Mouse (Mus musculus) midbrain, embryonic 14.5 days (tissue): ENCODE data around the gene Csdc2. TPM values are rescaled to one million over a fixed set of nuclear protein-coding genes. Genes with fewer than 3 reads are reported as not detected.

Experiments used
- ATAC-seq: fragments of 200-750 bp; cut with Nextera tagmentation; 2 replicates; pipeline ENCODE4 v1.8.0; 2017; ENCODE audit warnings: moderate number of reproducible peaks, moderate library complexity; ENCODE audit not compliant: low FRiP score, low TSS enrichment
- DNase-seq: peaks from one replicate; pipeline ENCODE4 v3.0.0-alpha.2; 2015
- H3K27ac ChIP-seq: fragments of 300-500 bp; sonication (generic); replicated peaks from 2 replicates; pipeline ENCODE4 v1.5.1; 2014; ENCODE audit warnings: mild to moderate bottlenecking, low read depth, low read length, moderate library complexity
- H3K27me3 ChIP-seq: fragments of 300-500 bp; sonication (generic); 2 replicates; pipeline ENCODE4 v1.6.1; 2014; ENCODE audit warnings: low read length, control low read depth, mixed read lengths; ENCODE audit not compliant: control insufficient read depth, insufficient read depth
- H3K36me3 ChIP-seq: fragments of 300-500 bp; sonication (generic); 2 replicates; pipeline ENCODE4 v1.6.1; 2014; ENCODE audit warnings: low read length, control low read depth; ENCODE audit not compliant: control insufficient read depth, insufficient read depth
- H3K4me1 ChIP-seq: fragments of 300-500 bp; sonication (generic); 2 replicates; pipeline ENCODE4 v1.6.1; 2014; ENCODE audit warnings: mild to moderate bottlenecking, antibody characterized with exemption, low read length, control low read depth; ENCODE audit not compliant: control insufficient read depth, insufficient read depth
- H3K4me2 ChIP-seq: fragments of 300-500 bp; sonication (generic); 2 replicates; pipeline ENCODE4 v1.6.1; 2014; ENCODE audit warnings: mild to moderate bottlenecking, low read length, moderate library complexity
- H3K4me3 ChIP-seq: fragments of 300-500 bp; sonication (generic); replicated peaks from 2 replicates; pipeline ENCODE4 v1.5.1; 2014; ENCODE audit warnings: low read depth, low read length
- H3K9ac ChIP-seq: fragments of 300-500 bp; sonication (generic); replicated peaks from 2 replicates; pipeline ENCODE4 v1.6.1; 2014; ENCODE audit warnings: mild to moderate bottlenecking, low read length, moderate library complexity
- H3K9me3 ChIP-seq: fragments of 300-500 bp; sonication (generic); 2 replicates; pipeline ENCODE4 v1.6.1; 2016; ENCODE audit warnings: low read length, control low read depth, mixed read lengths; ENCODE audit not compliant: control insufficient read depth
- WGBS: fragments of 180-500 bp; shearing (Covaris S2); extraction: QIAGEN DNeasy Blood & Tissue Kit; methylation state at CpG from one replicate; pipeline ENCODE4 v1.1.7; 2014; 5-methylcytosine and 5-hydroxymethylcytosine counted together
- polyA plus RNA-seq: library from polyadenylated mRNA; unstranded; fragments of >200 nt; fragmentation: Nextera tagmentation; extraction: Ambion mirVana; gene quantifications from 2 replicates; pipeline ENCODE4 v1.2.1, GENCODE M21; 2014

Gene Csdc2
- polyA plus RNA-seq, 1 experiment from 2014 or later, result 167 TPM

DNA sequence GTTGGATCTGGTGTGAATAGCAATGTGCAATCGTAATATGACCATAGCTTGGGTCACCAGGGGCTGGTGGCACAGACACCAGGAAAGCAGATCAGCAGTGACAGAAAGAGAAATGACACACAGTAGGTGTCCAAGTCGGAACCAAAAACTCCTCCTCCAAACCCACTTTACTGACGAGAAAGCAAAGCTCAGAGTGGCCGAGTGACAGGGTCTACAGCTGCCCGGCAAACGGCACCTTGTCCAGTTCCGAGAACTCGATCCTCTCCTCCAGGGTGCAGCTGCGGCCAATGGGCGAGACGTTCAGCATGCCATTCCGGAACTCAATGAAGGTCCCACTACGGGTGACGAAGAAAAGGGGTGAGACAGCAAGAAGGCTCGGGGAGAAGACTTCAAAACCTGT, 18.9 kb downstream of the Csdc2 start:
- no peak overlapping the region for H3K4me3 ChIP-seq
- peaks cover 39% of the 10 kb centered on the region for H3K36me3 ChIP-seq
- H3K27me3 ChIP-seq, result no peaks in the 10 kb centered on the region
- 93% methylated on average over 15 of the region's 15 CpGs for WGBS
- no peak for DNase-seq
- H3K9ac ChIP-seq, result no peak overlapping the region
- no peaks in the 10 kb centered on the region for H3K4me1 ChIP-seq
- no peaks in the 10 kb centered on the region for H3K9me3 ChIP-seq
- no peak overlapping the region for H3K27ac ChIP-seq
- H3K4me2 ChIP-seq, result no peak overlapping the region
- ATAC-seq, result no peak

GRCm38 (mm10) chr15:81956457-81956856, 19.9 kb downstream of the Csdc2 start:
- no peak for ATAC-seq
- no peak overlapping the region for H3K4me3 ChIP-seq
- peak; percentile 51 for DNase-seq

GRCm38 (mm10) chr15:81957598-81957997, 21.0 kb downstream of the Csdc2 start:
- DNase-seq, result no peak

More at GRCm38 (mm10) chr15:81956457-81956856, 19.9 kb downstream of the Csdc2 start:
- no peak overlapping the region for H3K9ac ChIP-seq
- H3K27ac ChIP-seq, result no peak overlapping the region
- H3K27me3 ChIP-seq, result no peaks in the 10 kb centered on the region
- H3K36me3 ChIP-seq, result peaks cover 31% of the 10 kb centered on the region
- 53% methylated on average over 8 of the region's 8 CpGs for WGBS
- no peaks in the 10 kb centered on the region for H3K9me3 ChIP-seq
- H3K4me1 ChIP-seq, result no peaks in the 10 kb centered on the region
- H3K4me2 ChIP-seq, result no peak overlapping the region

DNA sequence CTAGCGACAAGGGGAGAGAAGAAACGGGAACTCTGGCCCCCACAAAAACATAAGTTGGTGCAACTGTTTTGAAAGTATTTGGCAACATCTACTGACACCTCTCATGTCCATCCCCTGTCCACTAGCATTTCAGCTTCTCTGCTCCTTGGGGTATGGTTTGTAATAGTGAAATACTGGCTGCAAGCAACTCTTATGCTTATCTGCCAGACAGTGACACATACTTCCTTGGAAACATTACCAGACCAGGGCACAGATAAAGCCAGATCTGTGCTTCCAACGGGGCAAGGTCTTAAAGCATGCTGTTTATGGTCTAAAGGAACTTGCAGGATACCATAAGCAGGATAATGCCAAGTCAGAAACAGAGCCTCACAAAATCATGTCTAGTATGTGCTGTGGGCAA, 22.3 kb downstream of the Csdc2 start:
- no peak overlapping the region for H3K4me2 ChIP-seq
- H3K9ac ChIP-seq, result no peak overlapping the region
- H3K9me3 ChIP-seq, result no peaks in the 10 kb centered on the region
- ATAC-seq (no peak), DNase-seq (no peak)
- no peak overlapping the region for H3K27ac ChIP-seq
- no peaks in the 10 kb centered on the region for H3K4me1 ChIP-seq
- H3K4me3 ChIP-seq, result no peak overlapping the region
- WGBS, result 93% methylated on average over 3 of the region's 3 CpGs
- no peaks in the 10 kb centered on the region for H3K27me3 ChIP-seq
- peaks cover 15% of the 10 kb centered on the region for H3K36me3 ChIP-seq

More at GRCm38 (mm10) chr15:81957598-81957997, 21.0 kb downstream of the Csdc2 start:
- no peaks in the 10 kb centered on the region for H3K9me3 ChIP-seq
- no peak overlapping the region for H3K4me2 ChIP-seq
- peaks cover 21% of the 10 kb centered on the region for H3K36me3 ChIP-seq
- H3K27ac ChIP-seq, result no peak overlapping the region
- no peaks in the 10 kb centered on the region for H3K27me3 ChIP-seq
- no peak overlapping the region for H3K4me3 ChIP-seq
- ATAC-seq, result no peak
- WGBS, result 90% methylated on average over 11 of the region's 11 CpGs
- H3K9ac ChIP-seq, result no peak overlapping the region
- H3K4me1 ChIP-seq, result no peaks in the 10 kb centered on the region

- peaks cover 2% of the 10 kb centered on the region for H3K36me3 ChIP-seq
- no peaks in the 10 kb centered on the region for H3K4me1 ChIP-seq
- under 1% methylated on average over 76 of the region's 77 CpGs for WGBS
These were observed 23.9 kb downstream of the Csdc2 start, which contains the start of gene Pmm1 for GRCm38 (mm10) chr15:81960171-81961077. Gene Pmm1 (minus strand): TSS chr15:81960930.

GRCm38 (mm10) chr15:81961078-81961451, 24.5 kb downstream of the Csdc2 start:
- H3K4me3 ChIP-seq, result peak overlapping the region; percentile 59
- no peak overlapping the region for H3K27ac ChIP-seq
- DNase-seq, result no peak
- no peaks in the 10 kb centered on the region for H3K9me3 ChIP-seq
- peak overlapping the region; percentile 95 for H3K4me2 ChIP-seq
- H3K36me3 ChIP-seq, result no peaks in the 10 kb centered on the region
- H3K9ac ChIP-seq, result peak overlapping the region; percentile 70
- WGBS, result 2% methylated on average over 8 of the region's 8 CpGs
- H3K4me1 ChIP-seq, result no peaks in the 10 kb centered on the region
- no peaks in the 10 kb centered on the region for H3K27me3 ChIP-seq
- ATAC-seq, result no peak; the same call in 1 of the 2 replicates

More at GRCm38 (mm10) chr15:81960171-81961077, 23.9 kb downstream of the Csdc2 start, which contains the start of gene Pmm1:
- peak within 1 kb of the TSS; percentile 70 for H3K9ac ChIP-seq
- DNase-seq (peak; percentile 99), ATAC-seq (peak; percentile 96)
- H3K4me2 ChIP-seq, result peak within 1 kb of the TSS; percentile 95
- H3K27ac ChIP-seq, result peak within 1 kb of the TSS; percentile 89
- H3K9me3 ChIP-seq, result no peaks in the 10 kb centered on the region
- no peaks in the 10 kb centered on the region for H3K27me3 ChIP-seq
- peak within 1 kb of the TSS; percentile 59 for H3K4me3 ChIP-seq

DNA sequence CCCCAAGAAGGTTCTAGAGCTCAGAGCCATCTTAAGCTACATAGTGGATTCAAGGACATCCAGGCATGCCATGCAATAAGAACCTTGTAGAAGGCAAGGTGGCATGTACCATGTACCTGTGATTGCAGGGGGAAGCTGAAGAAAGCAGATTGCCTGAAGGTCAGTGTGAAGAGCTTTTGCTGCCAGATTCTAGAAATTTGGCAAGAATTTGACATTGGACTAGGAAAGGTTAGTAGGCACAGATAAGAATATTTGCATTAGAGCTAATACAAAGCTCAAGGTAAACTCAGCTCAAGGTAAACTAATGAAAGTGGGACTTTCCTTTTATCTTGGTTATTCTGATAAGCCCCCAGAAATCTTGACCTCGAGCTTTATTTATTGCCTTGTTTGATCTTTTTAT, 27.7 kb downstream of the Csdc2 start:
- 63% methylated on average over 1 of the region's 1 CpGs for WGBS
- Histone ChIP-seq H3K4me3 (no peak overlapping the region), H3K9ac (no peak overlapping the region), H3K27ac (no peak overlapping the region), H3K4me1 (no peaks in the 10 kb centered on the region), H3K9me3 (no peaks in the 10 kb centered on the region), H3K4me2 (no peak overlapping the region), H3K36me3 (no peaks in the 10 kb centered on the region), H3K27me3 (no peaks in the 10 kb centered on the region)
- ATAC-seq (no peak), DNase-seq (no peak)

DNA sequence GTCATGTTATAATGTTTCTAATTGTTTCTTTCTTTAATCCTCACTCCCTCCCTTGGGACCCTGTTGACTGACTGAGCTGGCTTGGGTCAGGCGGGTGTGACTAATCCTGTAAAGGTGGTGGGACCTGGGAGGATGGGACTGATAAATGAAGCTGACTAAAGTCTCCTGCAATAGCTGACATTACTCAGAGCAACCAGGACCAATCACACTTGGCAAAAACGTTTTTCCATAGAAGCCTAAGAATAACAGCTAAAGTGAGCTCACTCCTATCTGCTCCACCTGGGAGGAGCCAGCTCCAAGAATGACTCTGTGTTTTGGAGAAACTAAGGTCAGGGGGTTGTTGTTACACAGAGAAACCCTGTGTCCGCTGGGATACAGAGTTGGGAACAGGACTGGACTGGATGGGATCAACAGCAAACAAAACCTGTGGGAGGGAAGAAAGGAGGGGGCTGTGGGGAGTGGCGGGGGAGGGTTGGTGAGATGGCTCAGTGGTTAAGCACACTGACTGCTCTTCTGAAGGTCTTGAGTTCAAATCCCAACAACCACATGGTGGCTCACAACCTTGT, 28.5 kb downstream of the Csdc2 start:
- no peak overlapping the region for H3K9ac ChIP-seq
- WGBS, result 42% methylated on average over 4 of the region's 4 CpGs
- no peaks in the 10 kb centered on the region for H3K27me3 ChIP-seq
- ATAC-seq, result no peak
- H3K36me3 ChIP-seq, result no peaks in the 10 kb centered on the region
- no peaks in the 10 kb centered on the region for H3K4me1 ChIP-seq
- DNase-seq, result peak; percentile 36
- no peak overlapping the region for H3K27ac ChIP-seq
- no peak overlapping the region for H3K4me2 ChIP-seq
- H3K4me3 ChIP-seq, result no peak overlapping the region
- H3K9me3 ChIP-seq, result no peaks in the 10 kb centered on the region
